ENCODE assay signal across 9 mouse cellular contexts in the genomic region with DNA sequence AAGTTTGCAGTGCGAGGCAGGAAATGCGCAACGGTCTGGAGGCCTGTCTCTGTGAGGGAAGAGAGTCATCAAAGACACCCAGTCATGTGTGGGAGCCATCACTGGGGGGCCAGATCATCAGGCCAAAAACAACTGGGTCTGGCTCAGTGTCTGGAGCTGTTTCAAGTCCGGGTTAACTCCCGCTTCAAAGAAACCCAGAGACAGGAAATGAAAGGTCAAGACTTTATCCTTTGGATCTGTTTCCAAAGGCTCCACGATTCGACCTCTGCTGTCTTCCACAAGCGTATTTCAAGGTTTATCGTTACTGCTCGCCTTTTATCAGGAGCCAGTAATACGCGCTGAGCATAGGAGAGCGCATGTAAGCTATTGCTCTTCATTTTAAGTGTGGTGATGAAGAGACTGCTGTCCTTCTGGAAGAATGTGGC.
DNase-seq lines count a peak whose midpoint lies in the region; ATAC-seq lines count a peak whose summit lies in the region.
"Had no signal": no experiment of that assay in that cellular context is flagged by ENCODE, and none has a peak within 500 bp of the region (broad histone marks: within the 10 kb centered on the region; RNA-seq: fewer than 3 reads in every experiment).

No protein-coding gene starts in this region.

- no peak overlapping the region for H3K4me3 ChIP-seq in heart, embryonic 11.5 days (ENCODE audit: low read depth, low read length)
- no peak overlapping the region for H3K4me3 ChIP-seq in forebrain, embryonic 15.5 days

- H3K27me3 ChIP-seq in heart, embryonic 11.5 days (ENCODE audit: control insufficient read depth, insufficient read depth, low read length), result no peaks in the 10 kb centered on the region
- no peaks in the 10 kb centered on the region for H3K27me3 ChIP-seq in forebrain, embryonic 15.5 days
- H3K27me3 ChIP-seq: CH12.LX had no signal

- H3K27ac ChIP-seq in heart, embryonic 11.5 days (ENCODE audit: low read depth, low read length), result no peak overlapping the region
- H3K27ac ChIP-seq in forebrain, embryonic 15.5 days (replicated peaks), result no peak overlapping the region

- H3K9ac ChIP-seq in heart, embryonic 11.5 days (ENCODE audit: low read depth, low read length), result no peak overlapping the region
- H3K9ac ChIP-seq in forebrain, embryonic 15.5 days (replicated peaks), result no peak overlapping the region

- ATAC-seq in heart, embryonic 11.5 days (replicated peaks; ENCODE audit: insufficient number of reproducible peaks, low FRiP score, low TSS enrichment), result no peak
- ATAC-seq in megakaryocyte, adult 5-6 weeks (ENCODE audit: poor library complexity, severe bottlenecking), result no peak
- ATAC-seq in forebrain, embryonic 15.5 days (replicated peaks), result no peak

- no peak overlapping the region for H3K4me2 ChIP-seq in heart, embryonic 11.5 days
- H3K4me2 ChIP-seq in forebrain, embryonic 15.5 days (replicated peaks), result no peak overlapping the region

- H3K9me3 ChIP-seq in heart, embryonic 11.5 days (replicated peaks; ENCODE audit: control insufficient read depth, low read length), result no peaks in the 10 kb centered on the region
- H3K9me3 ChIP-seq in forebrain, embryonic 15.5 days, result no peaks in the 10 kb centered on the region

- peak; percentile 90 for DNase-seq in heart, adult 11 months
- peak; percentile 72 for DNase-seq in adrenal gland, postnatal 10 days
- DNase-seq in kidney, adult 18-20 months, result peak; percentile 7
- peak; percentile 40 for DNase-seq in lung, postnatal 14 days
- DNase-seq in cerebellum, postnatal 36 days, result no peak

- 51% methylated on average over 13 of the region's 13 CpGs for WGBS in heart, embryonic 11.5 days (ENCODE audit: insufficient replicate concordance)
- 76% methylated on average over 13 of the region's 13 CpGs for WGBS in forebrain, embryonic 15.5 days

- no peaks in the 10 kb centered on the region for H3K4me1 ChIP-seq in heart, embryonic 11.5 days (ENCODE audit: control insufficient read depth, insufficient read depth, low read length)
- H3K4me1 ChIP-seq in forebrain, embryonic 15.5 days, result peaks cover 3% of the 10 kb centered on the region; the same call in 1 of the 2 replicates

- no peaks in the 10 kb centered on the region for H3K36me3 ChIP-seq in heart, embryonic 11.5 days (ENCODE audit: control insufficient read depth, insufficient read depth, low read length)
- no peaks in the 10 kb centered on the region for H3K36me3 ChIP-seq in forebrain, embryonic 15.5 days

Comparison
In these comparisons a context has a peak if more than half of its experiments do, and no peak if none do; other contexts are left out.
1. DNase-seq: peak in heart, adult 11 months (single experiment), adrenal gland, postnatal 10 days (single experiment), kidney, adult 18-20 months (single experiment) and lung, postnatal 14 days (single experiment); none in cerebellum, postnatal 36 days (0 of 2).